ENCODE assay signal across 8 mouse cellular contexts in the genomic region with DNA sequence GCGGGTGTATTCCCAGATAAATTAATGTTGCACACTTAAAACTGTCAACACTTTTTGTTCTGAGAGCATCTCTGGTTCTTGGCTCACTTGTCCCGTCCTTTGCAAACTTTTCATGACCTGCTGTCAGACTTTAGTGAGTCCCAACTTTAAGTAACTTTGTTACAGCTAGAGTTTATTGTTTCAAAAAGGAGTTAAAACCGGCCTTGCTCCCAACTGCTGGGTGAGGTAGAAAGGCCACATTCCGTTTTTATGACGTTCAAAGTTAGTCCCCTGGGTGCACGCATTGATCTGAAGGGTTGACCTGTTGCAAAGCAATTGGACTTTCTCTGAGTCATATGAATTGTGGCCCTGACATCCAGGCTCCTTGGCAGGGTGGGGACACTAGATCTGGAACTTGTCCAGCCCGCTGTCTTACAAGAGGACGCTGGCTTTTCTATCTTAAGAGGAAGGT. TPM values are rescaled to one million over a fixed set of nuclear protein-coding genes. Genes with fewer than 3 reads are reported as not detected.
DNase-seq lines count a peak whose midpoint lies in the region; ATAC-seq and TF ChIP-seq lines count a peak whose summit lies in the region.

No protein-coding gene starts in this region.

- peak overlapping the region; percentile 67 for H3K4me3 ChIP-seq in forebrain, embryonic 13.5 days
- peak overlapping the region; percentile 89 for H3K4me3 ChIP-seq in limb, embryonic 10.5 days
- peak overlapping the region; percentile 71 for H3K4me3 ChIP-seq in midbrain, embryonic 11.5 days (ENCODE audit: low read depth, low read length)
- H3K4me3 ChIP-seq in stomach, postnatal 0 days (ENCODE audit: low read depth, low read length) = peak overlapping the region; percentile 85

- no peak overlapping the region for H3K27ac ChIP-seq in forebrain, embryonic 13.5 days
- peak overlapping the region; percentile 97 for H3K27ac ChIP-seq in limb, embryonic 10.5 days
- no peak overlapping the region for H3K27ac ChIP-seq in midbrain, embryonic 11.5 days (ENCODE audit: low read depth, low read length)
- peak overlapping the region; percentile 98 for H3K27ac ChIP-seq in stomach, postnatal 0 days (replicated peaks)

- H3K9me3 ChIP-seq in forebrain, embryonic 13.5 days (replicated peaks) = no peaks in the 10 kb centered on the region
- H3K9me3 ChIP-seq in limb, embryonic 10.5 days (replicated peaks) = no peaks in the 10 kb centered on the region
- H3K9me3 ChIP-seq in midbrain, embryonic 11.5 days (ENCODE audit: control insufficient read depth, low read length) = no peaks in the 10 kb centered on the region
- H3K9me3 ChIP-seq in stomach, postnatal 0 days (ENCODE audit: control insufficient read depth, low read length) = no peaks in the 10 kb centered on the region

- H3K4me1 ChIP-seq in forebrain, embryonic 13.5 days = peaks cover 10% of the 10 kb centered on the region; the same call in 1 of the 2 replicates
- H3K4me1 ChIP-seq in limb, embryonic 10.5 days = peaks cover 17% of the 10 kb centered on the region
- H3K4me1 ChIP-seq in midbrain, embryonic 11.5 days (ENCODE audit: control insufficient read depth, insufficient read depth, low read length) = peaks cover 11% of the 10 kb centered on the region
- peaks cover 4% of the 10 kb centered on the region; the same call in 1 of the 2 replicates for H3K4me1 ChIP-seq in stomach, postnatal 0 days (replicated peaks; ENCODE audit: control insufficient read depth, insufficient read depth)

- H3K4me2 ChIP-seq in forebrain, embryonic 13.5 days = peak overlapping the region; percentile 79
- peak overlapping the region; percentile 71 for H3K4me2 ChIP-seq in midbrain, embryonic 11.5 days
- H3K4me2 ChIP-seq in stomach, postnatal 0 days (replicated peaks; ENCODE audit: low read depth) = peak overlapping the region; percentile 80

- no peaks in the 10 kb centered on the region for H3K27me3 ChIP-seq in forebrain, embryonic 13.5 days
- H3K27me3 ChIP-seq in limb, embryonic 10.5 days (ENCODE audit: low read depth, poor library complexity, severe bottlenecking) = peaks cover 9% of the 10 kb centered on the region
- H3K27me3 ChIP-seq in midbrain, embryonic 11.5 days (ENCODE audit: control insufficient read depth, insufficient read depth, low read length) = no peaks in the 10 kb centered on the region; the same call in 1 of the 2 replicates
- H3K27me3 ChIP-seq in stomach, postnatal 0 days (ENCODE audit: control insufficient read depth, insufficient read depth, low read length) = no peaks in the 10 kb centered on the region

- peak overlapping the region; percentile 89 for H3K9ac ChIP-seq in forebrain, embryonic 13.5 days
- peak overlapping the region; percentile 98 for H3K9ac ChIP-seq in midbrain, embryonic 11.5 days (ENCODE audit: low read length)
- H3K9ac ChIP-seq in stomach, postnatal 0 days (ENCODE audit: low read length) = peak overlapping the region; percentile 95

- TF ChIP-seq EP300 in stomach, postnatal 0 days (optimal IDR thresholded peaks at IDR 0.05) = peak; percentile 29

- TF ChIP-seq CTCF in stomach, postnatal 0 days (IDR thresholded peaks at IDR 0.05; ENCODE audit: low read depth) = no peak

- DNase-seq in thymus, postnatal 0 days (ENCODE audit: low spot score) = peak; percentile 5
- DNase-seq in thymus, postnatal 10 days (ENCODE audit: low spot score in 2 of 2) = no peak
- DNase-seq in heart, postnatal 4 days = peak; percentile 57
- DNase-seq in limb, embryonic 10.5 days (ENCODE audit: low spot score) = peak; percentile 49
- peak; percentile 95 for DNase-seq in midbrain, embryonic 11.5 days (ENCODE audit: low spot score, missing footprints)
- peak; percentile 56 for DNase-seq in stomach, postnatal 0 days (ENCODE audit: low spot score)
- no peak for DNase-seq in left cerebral cortex, adult 8-10 months (ENCODE audit: low spot score in 2 of 2)

- WGBS in forebrain, embryonic 13.5 days = 12% methylated on average over 8 of the region's 8 CpGs
- 14% methylated on average over 8 of the region's 8 CpGs for WGBS in limb, embryonic 10.5 days
- WGBS in midbrain, embryonic 11.5 days = 14% methylated on average over 8 of the region's 8 CpGs
- WGBS in stomach, postnatal 0 days = 4% methylated on average over 8 of the region's 8 CpGs

- ATAC-seq in forebrain, embryonic 13.5 days = 0 out of 2 replicates have a peak, but pooled peaks have one; percentile 6
- ATAC-seq in midbrain, embryonic 11.5 days (ENCODE audit: low FRiP score) = 0 out of 2 replicates have a peak, but pooled peaks have one; percentile 8
- peak; percentile 79 for ATAC-seq in stomach, postnatal 0 days (ENCODE audit: low FRiP score, low TSS enrichment)

- H3K36me3 ChIP-seq in forebrain, embryonic 13.5 days (ENCODE audit: poor library complexity, severe bottlenecking) = no peaks in the 10 kb centered on the region
- H3K36me3 ChIP-seq in limb, embryonic 10.5 days = peaks cover 16% of the 10 kb centered on the region
- no peaks in the 10 kb centered on the region for H3K36me3 ChIP-seq in midbrain, embryonic 11.5 days (ENCODE audit: control insufficient read depth, insufficient read depth, low read length)
- no peaks in the 10 kb centered on the region for H3K36me3 ChIP-seq in stomach, postnatal 0 days (ENCODE audit: control insufficient read depth, insufficient read depth, low read length)

RNA-seq across cellular contexts. Expression of a gene that starts 0.6 kb away (rescaled TPM):
- 6.9 and 7.6 TPM in 2 replicates for polyA plus RNA-seq in thymus, postnatal 0 days (2015; fragmentation: Nextera tagmentation; extraction: Ambion mirVana)
- 7.7 and 9.2 TPM in 2 replicates for polyA plus RNA-seq in forebrain, embryonic 13.5 days (2015; fragmentation: Nextera tagmentation; extraction: Ambion mirVana)
- 10 to 100 TPM; 18.8 to 21.3 TPM for total RNA-seq in heart, postnatal 4 days (2021)
- polyA plus RNA-seq in limb, embryonic 10.5 days (2016; fragmentation: Nextera tagmentation; extraction: Ambion mirVana) = 20.0 and 27.5 TPM in 2 replicates
- 32.1 and 38.7 TPM in 2 replicates for polyA plus RNA-seq in midbrain, embryonic 11.5 days (2014; fragmentation: Nextera tagmentation; extraction: Ambion mirVana)
- polyA plus RNA-seq in stomach, postnatal 0 days (2015; fragmentation: Nextera tagmentation; extraction: Ambion mirVana) = 22.4 and 24.0 TPM in 2 replicates
- total RNA-seq in left cerebral cortex, adult 8-10 months (2022) = 1 to 10 TPM; 1.9 to 3.7 (median 2.1) TPM

RNA-seq across cellular contexts. Expression of a gene that starts 43.3 kb away (rescaled TPM):
- not detected in 2 replicates for polyA plus RNA-seq in thymus, postnatal 0 days (2015; fragmentation: Nextera tagmentation; extraction: Ambion mirVana)
- not detected in 2 replicates for polyA plus RNA-seq in forebrain, embryonic 13.5 days (2015; fragmentation: Nextera tagmentation; extraction: Ambion mirVana)
- not detected for total RNA-seq in heart, postnatal 4 days (2021)
- not detected in 2 replicates for polyA plus RNA-seq in limb, embryonic 10.5 days (2016; fragmentation: Nextera tagmentation; extraction: Ambion mirVana)
- not detected in 2 replicates for polyA plus RNA-seq in midbrain, embryonic 11.5 days (2014; fragmentation: Nextera tagmentation; extraction: Ambion mirVana)
- not detected in 2 replicates for polyA plus RNA-seq in stomach, postnatal 0 days (2015; fragmentation: Nextera tagmentation; extraction: Ambion mirVana)
- total RNA-seq in left cerebral cortex, adult 8-10 months (2022) = not detected

Comparison
In these comparisons a context has a peak if more than half of its experiments do, and no peak if none do; other contexts are left out.
1. DNase-seq: peak in thymus, postnatal 0 days (single experiment), heart, postnatal 4 days (single experiment), limb, embryonic 10.5 days (single experiment), midbrain, embryonic 11.5 days (single experiment) and stomach, postnatal 0 days (single experiment); none in thymus, postnatal 10 days (0 of 2) and left cerebral cortex, adult 8-10 months (0 of 2).
2. ATAC-seq: peak in every context shown above with its lines; median percentile 79 in stomach, postnatal 0 days; 8 in midbrain, embryonic 11.5 days; 6 in forebrain, embryonic 13.5 days.
3. H3K27ac ChIP-seq: peak in limb, embryonic 10.5 days (single experiment) and stomach, postnatal 0 days (single experiment); none in forebrain, embryonic 13.5 days (single experiment) and midbrain, embryonic 11.5 days (single experiment).
4. Peak in every context shown above with its lines, with median percentiles within 50 percentile points of each other: H3K4me2 ChIP-seq, H3K4me3 ChIP-seq and H3K9ac ChIP-seq.